Mouse (Mus musculus) retina, postnatal 7 days (tissue): Measurements from ENCODE around the gene Hecw2.

ENCODE experiments used
- DNase-seq: peaks from one replicate; pipeline ENCODE4 v3.0.0-alpha.2; 2012; ENCODE audit warnings: low read depth, low spot score

Hecw2 gene

GRCm38 (mm10) chr1:53784291-53784720 is 410.7 kb downstream of the Hecw2 start:
- DNase-seq, result peak; percentile 4

- no peak for DNase-seq
Measured at GRCm38 (mm10) chr1:53782956-53783355, 412.0 kb downstream of the Hecw2 start.

GRCm38 (mm10) chr1:53782079-53782478 is 412.9 kb downstream of the Hecw2 start:
- DNase-seq, result no peak

- DNase-seq, result no peak
Measured at GRCm38 (mm10) chr1:53781311-53781710, 413.7 kb downstream of the Hecw2 start.

- no peak for DNase-seq
Measured at GRCm38 (mm10) chr1:53776176-53776905, 418.6 kb downstream of the Hecw2 start.

- no peak for DNase-seq
Measured at GRCm38 (mm10) chr1:53775545-53775944, 419.4 kb downstream of the Hecw2 start.

GRCm38 (mm10) chr1:53775036-53775435 is 419.9 kb downstream of the Hecw2 start:
- no peak for DNase-seq

GRCm38 (mm10) chr1:53774571-53774970 is 420.4 kb downstream of the Hecw2 start:
- no peak for DNase-seq

- no peak for DNase-seq
Measured at GRCm38 (mm10) chr1:53773994-53774393, 421.0 kb downstream of the Hecw2 start.

- no peak for DNase-seq
Measured at GRCm38 (mm10) chr1:53772967-53773366, 422.0 kb downstream of the Hecw2 start.

- DNase-seq, result no peak
Measured at GRCm38 (mm10) chr1:53771476-53771875, 423.5 kb downstream of the Hecw2 start.

- no peak for DNase-seq
Measured at GRCm38 (mm10) chr1:53766112-53766511, 428.9 kb downstream of the Hecw2 start.

GRCm38 (mm10) chr1:53757316-53757715 is 437.7 kb downstream of the Hecw2 start:
- DNase-seq, result no peak
